Mouse (Mus musculus) heart, embryonic 15.5 days (tissue): ENCODE results near the gene Tbc1d9b. TPM values are rescaled to one million over a fixed set of nuclear protein-coding genes. Genes with fewer than 3 reads are reported as not detected.

Experiments
- ATAC-seq: fragments of 200-750 bp; cut with Nextera tagmentation; replicated peaks from 2 replicates; pipeline ENCODE4 v1.8.0; 2017; ENCODE audit warnings: low read depth, moderate TSS enrichment; ENCODE audit not compliant: insufficient number of reproducible peaks, insufficient read depth, low FRiP score
- H3K27ac ChIP-seq: fragments of 300-500 bp; sonication (generic); 2 replicates; pipeline ENCODE4 v1.5.1; 2015; ENCODE audit warnings: mild to moderate bottlenecking, inconsistent platforms
- H3K27me3 ChIP-seq: fragments of 300-500 bp; sonication (generic); 2 replicates; pipeline ENCODE4 v1.6.1; 2015; ENCODE audit warnings: inconsistent platforms
- H3K36me3 ChIP-seq: fragments of 300-500 bp; sonication (generic); 2 replicates; pipeline ENCODE4 v1.6.1; 2015; ENCODE audit warnings: mild to moderate bottlenecking, inconsistent platforms
- H3K4me1 ChIP-seq: fragments of 300-500 bp; sonication (generic); replicated peaks from 2 replicates; pipeline ENCODE4 v1.6.1; 2015; ENCODE audit warnings: inconsistent platforms
- H3K4me2 ChIP-seq: fragments of 300-500 bp; sonication (generic); 2 replicates; pipeline ENCODE4 v1.6.1; 2015; ENCODE audit warnings: inconsistent platforms, mild to moderate bottlenecking, moderate library complexity
- H3K4me3 ChIP-seq: fragments of 300-500 bp; sonication (generic); 2 replicates; pipeline ENCODE4 v1.5.1; 2015; ENCODE audit warnings: mild to moderate bottlenecking, inconsistent platforms
- H3K9ac ChIP-seq: fragments of 300-500 bp; sonication (generic); 2 replicates; pipeline ENCODE4 v1.6.1; 2015; ENCODE audit warnings: mild to moderate bottlenecking, inconsistent platforms
- H3K9me3 ChIP-seq: fragments of 300-500 bp; sonication (generic); replicated peaks from 2 replicates; pipeline ENCODE4 v1.6.1; 2016; ENCODE audit warnings: inconsistent platforms
- WGBS: fragments of 180-500 bp; shearing (Covaris S2); methylation state at CpG from one replicate; pipeline ENCODE4 v1.1.7; 2015; ENCODE audit warnings: mixed read lengths; 5-methylcytosine and 5-hydroxymethylcytosine counted together
- polyA plus RNA-seq: library from polyadenylated mRNA; unstranded; fragments of >200 nt; fragmentation: Nextera tagmentation; extraction: Ambion mirVana; gene quantifications from 2 replicates; pipeline ENCODE4 v1.2.1, GENCODE M21; 2015

Tbc1d9b gene
- polyA plus RNA-seq, 1 experiment from 2014 or later, result 25.6 TPM

- Histone ChIP-seq H3K27ac (peak overlapping the region; percentile 82), H3K4me2 (peak overlapping the region; percentile 42; the same call in 1 of the 2 replicates)
These were observed 81.0 kb downstream of the Tbc1d9b start for GRCm38 (mm10) chr11:50212060-50212739.

GRCm38 (mm10) chr11:50212848-50213758, 81.9 kb downstream of the Tbc1d9b start:
- ATAC-seq, result peak; percentile 50
- Histone ChIP-seq H3K9me3 (no peaks in the 10 kb centered on the region), H3K9ac (no peak overlapping the region), H3K4me1 (peaks cover 58% of the 10 kb centered on the region), H3K36me3 (0 out of 2 replicates have a peak, but pooled peaks cover under 1% of the 10 kb centered on the region), H3K4me3 (peak overlapping the region; percentile 12; the same call in 1 of the 2 replicates), H3K27me3 (no peaks in the 10 kb centered on the region), H3K4me2 (peak overlapping the region; percentile 42), H3K27ac (peak overlapping the region; percentile 82)
- 22% methylated on average over 11 of the region's 11 CpGs for WGBS

More at GRCm38 (mm10) chr11:50212060-50212739, 81.0 kb downstream of the Tbc1d9b start:
- WGBS, result 66% methylated on average over 3 of the region's 3 CpGs
- ATAC-seq, result no peak
- Histone ChIP-seq H3K27me3 (no peaks in the 10 kb centered on the region), H3K36me3 (peaks cover 10% of the 10 kb centered on the region; the same call in 1 of the 2 replicates), H3K4me1 (peaks cover 57% of the 10 kb centered on the region), H3K4me3 (no peak overlapping the region), H3K9ac (no peak overlapping the region), H3K9me3 (no peaks in the 10 kb centered on the region)

- Histone ChIP-seq H3K9me3 (no peaks in the 10 kb centered on the region), H3K4me2 (no peak overlapping the region), H3K4me3 (no peak overlapping the region), H3K27me3 (no peaks in the 10 kb centered on the region), H3K36me3 (no peaks in the 10 kb centered on the region), H3K27ac (no peak overlapping the region), H3K4me1 (peaks cover 50% of the 10 kb centered on the region), H3K9ac (no peak overlapping the region)
- no peak for ATAC-seq
- WGBS, result 90% methylated on average over 6 of the region's 6 CpGs
These were observed 83.4 kb downstream of the Tbc1d9b start for GRCm38 (mm10) chr11:50214631-50215030.

- 23% methylated on average over 9 of the region's 9 CpGs for WGBS
- no peaks in the 10 kb centered on the region for H3K9me3 ChIP-seq
- ATAC-seq, result no peak
- no peak overlapping the region for H3K9ac ChIP-seq
- peaks cover 50% of the 10 kb centered on the region for H3K4me1 ChIP-seq
- no peaks in the 10 kb centered on the region for H3K36me3 ChIP-seq
- H3K27ac ChIP-seq, result no peak overlapping the region
- no peaks in the 10 kb centered on the region for H3K27me3 ChIP-seq
- H3K4me2 ChIP-seq, result peak overlapping the region; percentile 37
- no peak overlapping the region for H3K4me3 ChIP-seq
These were observed 84.4 kb downstream of the Tbc1d9b start for GRCm38 (mm10) chr11:50215633-50216032.

- ATAC-seq, result no peak
- Histone ChIP-seq H3K36me3 (no peaks in the 10 kb centered on the region), H3K4me2 (no peak overlapping the region), H3K9ac (no peak overlapping the region), H3K4me1 (peaks cover 41% of the 10 kb centered on the region), H3K9me3 (no peaks in the 10 kb centered on the region), H3K27me3 (no peaks in the 10 kb centered on the region), H3K27ac (no peak overlapping the region), H3K4me3 (no peak overlapping the region)
- 71% methylated on average over 4 of the region's 4 CpGs for WGBS
These were observed 85.6 kb downstream of the Tbc1d9b start for GRCm38 (mm10) chr11:50216724-50217366.

- 47% methylated on average over 4 of the region's 4 CpGs for WGBS
- Histone ChIP-seq H3K27ac (no peak overlapping the region), H3K9ac (no peak overlapping the region), H3K9me3 (no peaks in the 10 kb centered on the region), H3K4me2 (no peak overlapping the region), H3K36me3 (no peaks in the 10 kb centered on the region), H3K4me1 (peaks cover 31% of the 10 kb centered on the region), H3K4me3 (no peak overlapping the region), H3K27me3 (no peaks in the 10 kb centered on the region)
- ATAC-seq, result no peak
These were observed 86.6 kb downstream of the Tbc1d9b start for GRCm38 (mm10) chr11:50217811-50218210.

- Histone ChIP-seq H3K4me1 (peaks cover 28% of the 10 kb centered on the region), H3K27me3 (no peaks in the 10 kb centered on the region), H3K36me3 (no peaks in the 10 kb centered on the region), H3K9ac (no peak overlapping the region), H3K9me3 (no peaks in the 10 kb centered on the region), H3K4me3 (no peak overlapping the region), H3K4me2 (no peak overlapping the region), H3K27ac (no peak overlapping the region)
- WGBS, result 68% methylated on average over 2 of the region's 2 CpGs
- no peak for ATAC-seq
These were observed 88.6 kb downstream of the Tbc1d9b start for GRCm38 (mm10) chr11:50219833-50220232.

Other genes with a start within 250 kb of the Tbc1d9b start
- 0.05 and 0.28 TPM in 2 replicates for gene Rasgef1c, start 229.6 kb upstream of the Tbc1d9b start, polyA plus RNA-seq
- 39.6 and 42.8 TPM in 2 replicates for gene Rnf130, start 106.0 kb upstream of the Tbc1d9b start, polyA plus RNA-seq
- gene Mrnip, start 43.0 kb downstream of the Tbc1d9b start, polyA plus RNA-seq, result 7.9 and 12.2 TPM in 2 replicates
- gene Sqstm1, start 79.4 kb downstream of the Tbc1d9b start, polyA plus RNA-seq, result 213 and 270 TPM in 2 replicates
- 29.2 and 35.5 TPM in 2 replicates for gene Mgat4b, start 79.5 kb downstream of the Tbc1d9b start, polyA plus RNA-seq
- gene Ltc4s, start 107.2 kb downstream of the Tbc1d9b start, polyA plus RNA-seq, result 1.6 and 2.6 TPM in 2 replicates
- gene Maml1, start 160.9 kb downstream of the Tbc1d9b start, polyA plus RNA-seq, result 3.2 and 3.8 TPM in 2 replicates
- gene Canx, start 194.3 kb downstream of the Tbc1d9b start, polyA plus RNA-seq, result 247 and 251 TPM in 2 replicates
- gene Cby3, start 223.1 kb downstream of the Tbc1d9b start, polyA plus RNA-seq, result 0.20 and 0.30 TPM in 2 replicates
- 190 and 235 TPM in 2 replicates for gene Hnrnph1, start 245.6 kb downstream of the Tbc1d9b start, polyA plus RNA-seq